Mouse (Mus musculus) liver, postnatal 0 days (tissue): Measurements from ENCODE around the gene H2al1m.

ENCODE experiments used
- CTCF ChIP-seq: sonication (generic); IDR thresholded peaks from 2 replicates; pipeline ENCODE4 v1.5.1; 2016; ENCODE audit warnings: antibody characterized with exemption, low read depth
- EP300 ChIP-seq: IDR thresholded peaks from 2 replicates; pipeline ENCODE4 v1.6.1; 2016; ENCODE audit warnings: antibody characterized with exemption, low read depth, mild to moderate bottlenecking

DNA sequence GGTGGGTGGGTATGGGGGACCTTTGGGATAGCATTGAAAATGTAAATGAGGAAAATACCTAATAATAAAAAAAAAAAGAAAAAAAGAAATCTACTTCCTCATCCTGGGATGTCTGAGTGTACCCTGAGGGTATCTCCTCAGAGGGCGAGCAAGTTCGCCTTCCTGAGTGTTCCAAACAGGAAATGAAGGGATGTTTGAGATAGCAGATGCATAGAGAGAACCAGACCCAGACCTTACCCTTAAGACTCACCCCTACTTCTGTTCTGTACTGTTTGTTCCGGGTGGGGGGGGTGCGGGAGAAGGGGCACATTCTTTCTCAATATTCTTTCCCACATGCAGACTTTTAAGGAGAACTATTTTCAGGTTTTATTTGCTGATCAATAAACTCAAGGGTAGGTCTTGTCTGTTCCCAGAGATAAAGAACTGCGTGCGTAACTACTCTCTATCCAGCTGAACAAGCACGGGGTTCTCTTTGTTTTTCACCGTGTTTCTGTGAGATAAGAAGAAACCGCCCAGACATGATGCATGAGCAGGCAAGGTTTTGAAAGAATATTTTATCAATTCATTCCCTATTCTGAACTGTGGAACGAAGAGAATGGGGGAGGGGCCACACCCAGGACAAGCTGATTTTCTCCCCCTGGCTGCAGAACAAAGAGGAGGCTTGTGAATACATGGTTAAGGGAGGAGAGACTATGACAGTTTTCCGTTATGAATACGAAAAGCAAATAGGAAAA is 38.8 kb upstream of the H2al1m start:
- TF ChIP-seq EP300, result peak; percentile 99
- TF ChIP-seq CTCF, result peak; percentile 30; the same call in 1 of the 2 replicates
